In the genomic region with DNA sequence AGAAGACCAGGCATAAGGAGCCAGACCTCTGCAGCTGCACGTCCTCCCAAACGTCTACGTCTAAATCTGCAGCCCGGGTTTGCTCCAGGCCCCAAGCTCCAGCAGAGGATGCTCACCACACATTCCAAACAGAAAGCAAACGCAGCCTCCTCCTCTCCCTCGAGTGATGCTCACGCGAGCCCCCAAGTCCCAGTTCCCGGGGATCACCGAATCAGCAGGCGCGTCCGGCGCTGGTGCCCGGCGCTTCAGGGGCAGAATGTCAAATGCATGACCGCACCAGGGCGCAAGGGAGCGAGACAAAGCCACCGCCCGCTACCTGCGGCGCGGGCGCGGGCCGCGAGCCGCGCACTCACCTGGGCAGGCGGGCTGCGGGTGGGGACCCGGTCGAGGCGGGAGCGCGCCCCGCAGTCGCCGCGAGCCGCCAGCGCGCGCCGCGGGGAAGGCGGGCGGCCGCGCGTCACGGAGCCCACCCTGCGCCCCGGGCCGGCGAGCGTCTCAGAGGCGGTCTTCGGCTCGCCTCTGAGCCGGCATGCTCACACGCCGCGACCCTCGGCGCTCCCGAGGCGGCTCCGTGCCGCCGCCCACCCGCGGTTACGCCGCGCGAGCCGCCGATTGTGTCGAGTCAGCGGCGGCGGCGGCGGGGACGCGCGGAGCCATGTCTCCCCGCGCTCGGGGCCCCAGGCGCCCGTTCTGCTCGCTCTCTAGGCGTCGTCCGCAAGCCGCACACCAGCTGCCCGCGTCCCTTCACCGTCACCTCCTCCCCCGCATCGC, we compare ENCODE assay signal across 8 mouse cellular contexts. TPM values are rescaled to one million over a fixed set of nuclear protein-coding genes. Genes with fewer than 3 reads are reported as not detected.
A peak's percentile ranks its signal among the peaks of the same experiment; 100 is the strongest.
DNase-seq lines count a peak whose midpoint lies in the region; ATAC-seq and TF ChIP-seq lines count a peak whose summit lies in the region.

No protein-coding gene starts in this region.

- peaks cover 16% of the 10 kb centered on the region for H3K27me3 ChIP-seq in thymus, adult 2 months (ENCODE audit: control insufficient read depth, insufficient read depth, low read length)
- H3K27me3 ChIP-seq in forebrain, embryonic 11.5 days (ENCODE audit: control insufficient read depth, insufficient read depth, low read length), result peaks cover 6% of the 10 kb centered on the region
- no peaks in the 10 kb centered on the region for H3K27me3 ChIP-seq in heart, embryonic 14.5 days (ENCODE audit: control insufficient read depth, insufficient read depth, low read length)
- H3K27me3 ChIP-seq in liver, embryonic 12.5 days (replicated peaks), result peaks cover 54% of the 10 kb centered on the region
- H3K27me3 ChIP-seq in neural tube, embryonic 14.5 days (ENCODE audit: control insufficient read depth, insufficient read depth, low read length), result no peaks in the 10 kb centered on the region

- peak overlapping the region; percentile 85 for H3K4me2 ChIP-seq in forebrain, embryonic 11.5 days (ENCODE audit: low read depth, low read length, severe bottlenecking)
- H3K4me2 ChIP-seq in heart, embryonic 14.5 days (ENCODE audit: low read length), result peak overlapping the region; percentile 77
- peak overlapping the region; percentile 75 for H3K4me2 ChIP-seq in liver, embryonic 12.5 days
- peak overlapping the region; percentile 53 for H3K4me2 ChIP-seq in neural tube, embryonic 14.5 days (ENCODE audit: low read depth, low read length)

- no peak overlapping the region for H3K27ac ChIP-seq in thymus, adult 2 months (ENCODE audit: control insufficient read depth, insufficient read depth, low read length)
- H3K27ac ChIP-seq in forebrain, embryonic 11.5 days (ENCODE audit: low read depth, low read length), result no peak overlapping the region
- H3K27ac ChIP-seq in heart, embryonic 14.5 days (replicated peaks in 1 of 2; ENCODE audit: control insufficient read depth in 1 of 2, insufficient read depth in 1 of 2, low read depth in 2 of 2, low read length in 2 of 2), result peak overlapping the region; percentile 53 to 83
- no peak overlapping the region for H3K27ac ChIP-seq in liver, embryonic 12.5 days
- H3K27ac ChIP-seq in neural tube, embryonic 14.5 days (ENCODE audit: low read depth, low read length), result peak overlapping the region; percentile 98

- ATAC-seq in forebrain, embryonic 11.5 days (replicated peaks; ENCODE audit: low FRiP score), result peak; percentile 88
- ATAC-seq in heart, embryonic 14.5 days (ENCODE audit: insufficient number of reproducible peaks, insufficient read depth, low FRiP score, low read depth), result peak; percentile 73
- ATAC-seq in liver, embryonic 12.5 days, result no peak
- peak; percentile 91 for ATAC-seq in neural tube, embryonic 14.5 days (ENCODE audit: low read depth)

- no peak for TF ChIP-seq POLR2A in thymus, adult 2 months (IDR thresholded peaks at IDR 0.05; ENCODE audit: control insufficient read depth, extremely low read depth, insufficient read depth, low read length, poor library complexity)

- H3K9me3 ChIP-seq in forebrain, embryonic 11.5 days (ENCODE audit: control insufficient read depth, low read length), result no peaks in the 10 kb centered on the region
- H3K9me3 ChIP-seq in heart, embryonic 14.5 days (ENCODE audit: control insufficient read depth, low read length), result no peaks in the 10 kb centered on the region
- no peaks in the 10 kb centered on the region for H3K9me3 ChIP-seq in liver, embryonic 12.5 days (replicated peaks)
- H3K9me3 ChIP-seq in neural tube, embryonic 14.5 days (ENCODE audit: control insufficient read depth, low read length), result no peaks in the 10 kb centered on the region

- peak overlapping the region; percentile 75 for H3K9ac ChIP-seq in forebrain, embryonic 11.5 days (ENCODE audit: low read length)
- H3K9ac ChIP-seq in heart, embryonic 14.5 days (ENCODE audit: low read length), result peak overlapping the region; percentile 89
- H3K9ac ChIP-seq in liver, embryonic 12.5 days, result peak overlapping the region; percentile 39; the same call in 1 of the 2 replicates
- peak overlapping the region; percentile 95 for H3K9ac ChIP-seq in neural tube, embryonic 14.5 days (replicated peaks; ENCODE audit: low read depth, low read length)

- DNase-seq in thymus, adult 2 months, result peak; percentile 3
- no peak for DNase-seq in thymus, adult 18-20 months
- DNase-seq in forebrain, embryonic 11.5 days (ENCODE audit: low spot score), result peak; percentile 82
- DNase-seq in kidney, postnatal 36 days, result peak; percentile 6 to 58
- peak; percentile 55 for DNase-seq in thymus, postnatal 4 days

- under 1% methylated on average over 87 of the region's 104 CpGs for WGBS in thymus, adult 2 months
- WGBS in forebrain, embryonic 11.5 days, result under 1% methylated on average over 77 of the region's 104 CpGs
- WGBS in heart, embryonic 14.5 days, result under 1% methylated on average over 95 of the region's 104 CpGs
- WGBS in liver, embryonic 12.5 days (ENCODE audit: insufficient replicate concordance), result 2% methylated on average over 85 of the region's 104 CpGs
- 0% methylated on average over 35 of the region's 104 CpGs for WGBS in neural tube, embryonic 14.5 days

- H3K36me3 ChIP-seq in thymus, adult 2 months (ENCODE audit: control insufficient read depth, insufficient read depth, low read length), result no peaks in the 10 kb centered on the region
- no peaks in the 10 kb centered on the region for H3K36me3 ChIP-seq in forebrain, embryonic 11.5 days (ENCODE audit: control insufficient read depth, insufficient read depth, low read length)
- no peaks in the 10 kb centered on the region for H3K36me3 ChIP-seq in heart, embryonic 14.5 days (ENCODE audit: control insufficient read depth, insufficient read depth, low read length)
- H3K36me3 ChIP-seq in liver, embryonic 12.5 days, result no peaks in the 10 kb centered on the region
- H3K36me3 ChIP-seq in neural tube, embryonic 14.5 days (ENCODE audit: control insufficient read depth, insufficient read depth, low read length), result no peaks in the 10 kb centered on the region

- peak overlapping the region; percentile 34 for H3K4me3 ChIP-seq in thymus, adult 2 months (ENCODE audit: control insufficient read depth, insufficient read depth, low read length)
- H3K4me3 ChIP-seq in forebrain, embryonic 11.5 days (ENCODE audit: low read depth, low read length), result peak overlapping the region; percentile 74
- H3K4me3 ChIP-seq in heart, embryonic 14.5 days (ENCODE audit: control insufficient read depth in 1 of 2, insufficient read depth in 1 of 2, low read depth in 1 of 2, low read length in 2 of 2), result peak overlapping the region; percentile 89 to 94
- H3K4me3 ChIP-seq in liver, embryonic 12.5 days, result peak overlapping the region; percentile 60
- H3K4me3 ChIP-seq in neural tube, embryonic 14.5 days (ENCODE audit: low read depth, low read length), result peak overlapping the region; percentile 91

- H3K4me1 ChIP-seq in thymus, adult 2 months (replicated peaks; ENCODE audit: control insufficient read depth, insufficient read depth, low read length), result no peaks in the 10 kb centered on the region
- no peaks in the 10 kb centered on the region for H3K4me1 ChIP-seq in forebrain, embryonic 11.5 days (replicated peaks; ENCODE audit: control insufficient read depth, insufficient read depth, low read length)
- peaks cover 0 to 4% of the 10 kb centered on the region in 2 experiments; a peak in 2 of 4 replicates for H3K4me1 ChIP-seq in heart, embryonic 14.5 days (ENCODE audit: control insufficient read depth in 2 of 2, insufficient read depth in 2 of 2, low read length in 2 of 2)
- H3K4me1 ChIP-seq in liver, embryonic 12.5 days, result no peaks in the 10 kb centered on the region
- 0 out of 2 replicates have a peak, but pooled peaks cover 3% of the 10 kb centered on the region for H3K4me1 ChIP-seq in neural tube, embryonic 14.5 days (ENCODE audit: control insufficient read depth, insufficient read depth, low read length)

- TF ChIP-seq CTCF in thymus, adult 2 months (IDR thresholded peaks at IDR 0.05; ENCODE audit: borderline replicate concordance, control insufficient read depth, extremely low read depth, insufficient read depth, low read length, poor library complexity), result no peak

RNA-seq across cellular contexts. Expression of a gene that starts 0.6 kb away (rescaled TPM):
- 0.55 and 0.77 TPM in 2 replicates for polyA plus RNA-seq in thymus, adult 2 months (2012; rRNA removed)
- 2.3 and 2.9 TPM in 2 replicates for polyA plus RNA-seq in forebrain, embryonic 11.5 days (2014; fragmentation: Nextera tagmentation; extraction: Ambion mirVana)
- 5.1 and 5.7 TPM in 2 replicates for polyA plus RNA-seq in heart, embryonic 14.5 days (2014; fragmentation: Nextera tagmentation; extraction: Ambion mirVana)
- polyA plus RNA-seq in liver, embryonic 12.5 days (2016; fragmentation: Nextera tagmentation; extraction: Ambion mirVana), result 0.99 and 1.3 TPM in 2 replicates
- 7.8 and 10.0 TPM in 2 replicates for polyA plus RNA-seq in neural tube, embryonic 14.5 days (2014; fragmentation: Nextera tagmentation; extraction: Ambion mirVana)

RNA-seq across cellular contexts. Expression of a gene that starts 56.1 kb away (rescaled TPM):
- 0.07 TPM in 1 of 2 replicates, not detected in the other for polyA plus RNA-seq in thymus, adult 2 months (2012; rRNA removed)
- polyA plus RNA-seq in forebrain, embryonic 11.5 days (2014; fragmentation: Nextera tagmentation; extraction: Ambion mirVana), result 0.65 and 1.1 TPM in 2 replicates
- 0.51 and 0.62 TPM in 2 replicates for polyA plus RNA-seq in heart, embryonic 14.5 days (2014; fragmentation: Nextera tagmentation; extraction: Ambion mirVana)
- polyA plus RNA-seq in liver, embryonic 12.5 days (2016; fragmentation: Nextera tagmentation; extraction: Ambion mirVana), result 0.42 and 0.44 TPM in 2 replicates
- 0.17 and 0.20 TPM in 2 replicates for polyA plus RNA-seq in neural tube, embryonic 14.5 days (2014; fragmentation: Nextera tagmentation; extraction: Ambion mirVana)

Comparison
In these comparisons a context has a peak if more than half of its experiments do, and no peak if none do; other contexts are left out.
1. DNase-seq: peak in thymus, adult 2 months (single experiment), forebrain, embryonic 11.5 days (single experiment), kidney, postnatal 36 days (2 of 2) and thymus, postnatal 4 days (single experiment); none in thymus, adult 18-20 months (0 of 2).
2. H3K27ac ChIP-seq: peak in heart, embryonic 14.5 days (2 of 2) and neural tube, embryonic 14.5 days (single experiment); none in thymus, adult 2 months (single experiment), forebrain, embryonic 11.5 days (single experiment) and liver, embryonic 12.5 days (single experiment).
3. H3K4me3 ChIP-seq: peak in every context shown above with its lines; median percentile 92 in heart, embryonic 14.5 days; 91 in neural tube, embryonic 14.5 days; 74 in forebrain, embryonic 11.5 days; 60 in liver, embryonic 12.5 days; 34 in thymus, adult 2 months.
4. H3K9ac ChIP-seq: peak in every context shown above with its lines; median percentile 95 in neural tube, embryonic 14.5 days; 89 in heart, embryonic 14.5 days; 75 in forebrain, embryonic 11.5 days; 39 in liver, embryonic 12.5 days.
5. Peak in every context shown above with its lines, with median percentiles within 50 percentile points of each other: H3K4me2 ChIP-seq.